12 mouse cellular contexts compared by ENCODE assay signal in genomic region chr9:118520011-118520410, GRCm38 (mm10). TPM values are rescaled to one million over a fixed set of nuclear protein-coding genes. Genes with fewer than 3 reads are reported as not detected.
DNase-seq lines count a peak whose midpoint lies in the region; ATAC-seq and TF ChIP-seq lines count a peak whose summit lies in the region.
"Had no signal": no experiment of that assay in that cellular context is flagged by ENCODE, and none has a peak within 500 bp of the region (broad histone marks: within the 10 kb centered on the region; RNA-seq: fewer than 3 reads in every experiment).

No protein-coding gene starts in this region.

- H3K9me3 ChIP-seq in hindbrain, postnatal 0 days (ENCODE audit: low read length) = no peaks in the 10 kb centered on the region
- no peaks in the 10 kb centered on the region for H3K9me3 ChIP-seq in hindbrain, embryonic 16.5 days (ENCODE audit: control insufficient read depth, low read length)
- H3K9me3 ChIP-seq: hindbrain, embryonic 12.5 days had no signal

- H3K4me1 ChIP-seq in hindbrain, postnatal 0 days (ENCODE audit: insufficient read depth, low read length) = no peaks in the 10 kb centered on the region
- H3K4me1 ChIP-seq in hindbrain, embryonic 16.5 days (ENCODE audit: control insufficient read depth, insufficient read depth, low read depth, low read length) = no peaks in the 10 kb centered on the region

- no peak for TF ChIP-seq CTCF in hindbrain, postnatal 0 days (IDR thresholded peaks at IDR 0.05; ENCODE audit: low read depth)

- WGBS in hindbrain, postnatal 0 days = 57% methylated on average over 8 of the region's 8 CpGs
- WGBS in hindbrain, embryonic 16.5 days = 59% methylated on average over 8 of the region's 8 CpGs

- peaks cover 8% of the 10 kb centered on the region; the same call in 1 of the 2 replicates for H3K36me3 ChIP-seq in hindbrain, postnatal 0 days (ENCODE audit: insufficient read depth, low read length)
- H3K36me3 ChIP-seq in hindbrain, embryonic 16.5 days (ENCODE audit: control insufficient read depth, insufficient read depth, low read length) = peaks cover 7% of the 10 kb centered on the region

- intact Hi-C loops in heart, postnatal 10 days (cut with DNase I) = no loop called here
- intact Hi-C loops in left cerebral cortex, postnatal 14 days (cut with DNase I) = no loop called here

- peak; percentile 60 for DNase-seq in hindbrain, postnatal 0 days (ENCODE audit: low spot score)
- peak; percentile 23 for DNase-seq in adrenal gland, postnatal 25 days
- DNase-seq in cerebellum, postnatal 25 days = peak; percentile 36 to 53
- peak; percentile 59 to 66 for DNase-seq in heart, postnatal 10 days
- DNase-seq in liver = no peak
- no peak for DNase-seq in left cerebral cortex, postnatal 14 days (ENCODE audit: low spot score in 2 of 2)
- no peak for DNase-seq in layer of hippocampus, adult 9-10 months (ENCODE audit: low spot score)
- DNase-seq: layer of hippocampus, adult 9-11 months had no signal

- no peak overlapping the region for H3K4me3 ChIP-seq in hindbrain, postnatal 0 days (ENCODE audit: low read length)
- H3K4me3 ChIP-seq in hindbrain, embryonic 16.5 days (ENCODE audit: low read length) = no peak overlapping the region
- H3K4me3 ChIP-seq: hindbrain, embryonic 12.5 days had no signal

- no peaks in the 10 kb centered on the region for H3K27me3 ChIP-seq in hindbrain, postnatal 0 days (ENCODE audit: insufficient read depth, low read length)
- H3K27me3 ChIP-seq in hindbrain, embryonic 16.5 days (replicated peaks; ENCODE audit: control insufficient read depth, insufficient read depth, low read length) = no peaks in the 10 kb centered on the region
- H3K27me3 ChIP-seq: hindbrain, embryonic 12.5 days had no signal

- H3K4me2 ChIP-seq in hindbrain, postnatal 0 days (ENCODE audit: low read depth, low read length) = no peak overlapping the region
- H3K4me2 ChIP-seq in hindbrain, embryonic 16.5 days (ENCODE audit: low read length) = no peak overlapping the region
- H3K4me2 ChIP-seq: hindbrain, embryonic 12.5 days had no signal

- no peak for ATAC-seq in hindbrain, postnatal 0 days
- no peak for ATAC-seq in hindbrain, embryonic 16.5 days

- no peak overlapping the region for H3K9ac ChIP-seq in hindbrain, postnatal 0 days (replicated peaks; ENCODE audit: low read length)
- H3K9ac ChIP-seq in hindbrain, embryonic 16.5 days (ENCODE audit: low read depth, low read length) = no peak overlapping the region
- H3K9ac ChIP-seq: hindbrain, embryonic 12.5 days had no signal

- no peak overlapping the region for H3K27ac ChIP-seq in hindbrain, postnatal 0 days
- H3K27ac ChIP-seq in hindbrain, embryonic 16.5 days (ENCODE audit: low read depth, low read length) = no peak overlapping the region
- H3K27ac ChIP-seq: hindbrain, embryonic 12.5 days; macrophage had no signal

RNA-seq across cellular contexts. Expression of gene Golga4, which starts 13.9 kb away (rescaled TPM):
- total RNA-seq in hindbrain, postnatal 0 days (2014; rRNA removed) = 34.1 and 36.8 TPM in 2 replicates
- polyA plus RNA-seq in hindbrain, postnatal 0 days (2015; fragmentation: Nextera tagmentation; extraction: Ambion mirVana) = 25.8 and 27.2 TPM in 2 replicates
- 36.5 and 38.9 TPM in 2 replicates for polyA plus RNA-seq in hindbrain, embryonic 16.5 days (2015; fragmentation: Nextera tagmentation; extraction: Ambion mirVana)
- total RNA-seq in adrenal gland, postnatal 25 days (2021) = 119 and 150 TPM in 2 replicates
- total RNA-seq in heart, postnatal 10 days (2021) = 100 to 1,000 TPM; 171 to 176 TPM
- total RNA-seq in left cerebral cortex, postnatal 14 days (2021) = 10 to 100 TPM; 80.3 to 88.2 TPM

RNA-seq across cellular contexts. Expression of gene Eomes, which starts 42.0 kb away (rescaled TPM):
- 16.2 and 19.4 TPM in 2 replicates for total RNA-seq in hindbrain, postnatal 0 days (2014; rRNA removed)
- polyA plus RNA-seq in hindbrain, postnatal 0 days (2015; fragmentation: Nextera tagmentation; extraction: Ambion mirVana) = 8.6 and 8.9 TPM in 2 replicates
- polyA plus RNA-seq in hindbrain, embryonic 16.5 days (2015; fragmentation: Nextera tagmentation; extraction: Ambion mirVana) = 1.9 and 3.1 TPM in 2 replicates
- 0.09 and 0.43 TPM in 2 replicates for total RNA-seq in adrenal gland, postnatal 25 days (2021)
- total RNA-seq in heart, postnatal 10 days (2021) = not detected
- under 1 TPM; 0.24 to 0.38 TPM for total RNA-seq in left cerebral cortex, postnatal 14 days (2021)
- polyA plus RNA-seq: macrophage; neural tube, embryonic 14.5 days had no signal

Comparison
In these comparisons a context has a peak if more than half of its experiments do, and no peak if none do; other contexts are left out.
1. DNase-seq: peak in hindbrain, postnatal 0 days (single experiment), adrenal gland, postnatal 25 days (single experiment), cerebellum, postnatal 25 days (2 of 2) and heart, postnatal 10 days (2 of 2); none in liver (single experiment), left cerebral cortex, postnatal 14 days (0 of 2) and layer of hippocampus, adult 9-10 months (single experiment).
2. RNA of gene Eomes, which starts 42.0 kb away (total RNA-seq): 16.2 to 19.4 TPM in hindbrain, postnatal 0 days; 0.24 to 0.38 TPM in left cerebral cortex, postnatal 14 days, 0.09 to 0.43 TPM in adrenal gland, postnatal 25 days and not detected in heart, postnatal 10 days; every median in the first group is over 10 times any median in the second.